Comparison of ENCODE assay signal across 8 mouse cellular contexts in the genomic region with DNA sequence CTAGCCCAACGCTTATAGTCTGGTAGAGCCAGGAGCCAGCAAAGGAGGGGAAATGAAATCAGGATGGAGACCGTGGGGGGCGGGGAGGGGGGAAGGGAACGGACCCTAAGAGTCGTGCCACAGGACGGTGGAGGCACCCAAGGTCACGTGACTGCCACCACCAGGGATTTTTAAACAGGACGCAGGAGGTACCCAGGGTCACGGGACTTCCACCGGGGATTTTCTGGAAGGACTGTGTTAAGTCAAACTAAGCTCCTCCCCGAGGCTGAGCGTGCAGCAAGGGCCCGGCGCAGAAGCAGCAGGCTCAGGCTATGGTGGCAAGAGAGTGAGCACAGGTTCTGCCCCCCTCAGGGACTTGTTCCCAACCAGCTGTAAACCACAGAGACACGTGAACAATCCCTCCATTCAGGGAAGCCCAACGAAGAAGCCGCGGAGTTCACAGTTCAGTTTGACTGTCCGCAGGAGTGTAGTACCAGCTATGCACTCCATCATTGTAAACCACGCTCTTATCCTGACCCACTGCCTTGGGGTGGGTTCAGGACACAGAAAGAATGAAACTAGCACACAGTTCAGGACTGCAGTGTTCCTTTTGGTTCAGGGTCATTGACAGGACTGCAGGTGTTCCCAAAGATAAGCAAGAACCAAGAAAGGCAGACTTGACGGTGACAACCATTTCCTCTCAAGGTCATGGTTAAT. TPM values are rescaled to one million over a fixed set of nuclear protein-coding genes. Genes with fewer than 3 reads are reported as not detected.
A peak's percentile ranks its signal among the peaks of the same experiment; 100 is the strongest.
DNase-seq lines count a peak whose midpoint lies in the region; ATAC-seq lines count a peak whose summit lies in the region.

No protein-coding gene starts in this region.

- no peak overlapping the region for H3K9ac ChIP-seq in heart, embryonic 15.5 days
- no peak overlapping the region for H3K9ac ChIP-seq in limb, embryonic 11.5 days (ENCODE audit: low read length)
- no peak overlapping the region for H3K9ac ChIP-seq in stomach, embryonic 16.5 days (ENCODE audit: low read length)
- no peak overlapping the region for H3K9ac ChIP-seq in forebrain, embryonic 14.5 days (ENCODE audit: low read length)

- no peaks in the 10 kb centered on the region for H3K9me3 ChIP-seq in heart, embryonic 15.5 days (replicated peaks)
- H3K9me3 ChIP-seq in limb, embryonic 11.5 days (ENCODE audit: control insufficient read depth, low read length): no peaks in the 10 kb centered on the region
- H3K9me3 ChIP-seq in stomach, embryonic 16.5 days (replicated peaks; ENCODE audit: control insufficient read depth, low read length): no peaks in the 10 kb centered on the region
- no peaks in the 10 kb centered on the region for H3K9me3 ChIP-seq in forebrain, embryonic 14.5 days (replicated peaks; ENCODE audit: control insufficient read depth, low read length)

- ATAC-seq in heart, embryonic 15.5 days (replicated peaks; ENCODE audit: insufficient number of reproducible peaks, insufficient read depth, low FRiP score, low read depth): no peak
- 0 out of 2 replicates have a peak, but pooled peaks have one; percentile 35 for ATAC-seq in limb, embryonic 11.5 days (ENCODE audit: insufficient number of reproducible peaks, low FRiP score, low TSS enrichment, low read depth)
- ATAC-seq in stomach, embryonic 16.5 days (ENCODE audit: insufficient read depth, low FRiP score): peak; percentile 25; the same call in 1 of the 2 replicates
- ATAC-seq in forebrain, embryonic 14.5 days: no peak

- H3K4me2 ChIP-seq in heart, embryonic 15.5 days: peak overlapping the region; percentile 31
- no peak overlapping the region for H3K4me2 ChIP-seq in limb, embryonic 11.5 days (ENCODE audit: low read depth, severe bottlenecking)
- H3K4me2 ChIP-seq in stomach, embryonic 16.5 days (ENCODE audit: low read depth, low read length): peak overlapping the region; percentile 16; the same call in 1 of the 2 replicates
- H3K4me2 ChIP-seq in forebrain, embryonic 14.5 days (ENCODE audit: low read length): no peak overlapping the region

- no peak overlapping the region for H3K27ac ChIP-seq in heart, embryonic 15.5 days
- no peak overlapping the region for H3K27ac ChIP-seq in limb, embryonic 11.5 days (replicated peaks; ENCODE audit: low read depth, low read length)
- no peak overlapping the region for H3K27ac ChIP-seq in stomach, embryonic 16.5 days (ENCODE audit: low read length)
- H3K27ac ChIP-seq in forebrain, embryonic 14.5 days (ENCODE audit: low read depth, low read length): no peak overlapping the region

- peaks cover 6% of the 10 kb centered on the region; the same call in 1 of the 2 replicates for H3K4me1 ChIP-seq in heart, embryonic 15.5 days (replicated peaks)
- peaks cover 14% of the 10 kb centered on the region for H3K4me1 ChIP-seq in limb, embryonic 11.5 days (ENCODE audit: control insufficient read depth, insufficient read depth, low read length)
- H3K4me1 ChIP-seq in stomach, embryonic 16.5 days (ENCODE audit: control insufficient read depth, insufficient read depth, low read length): peaks cover 7% of the 10 kb centered on the region; the same call in 1 of the 2 replicates
- no peaks in the 10 kb centered on the region for H3K4me1 ChIP-seq in forebrain, embryonic 14.5 days (ENCODE audit: control insufficient read depth, insufficient read depth, low read length)

- no peaks in the 10 kb centered on the region for H3K36me3 ChIP-seq in heart, embryonic 15.5 days
- H3K36me3 ChIP-seq in limb, embryonic 11.5 days (ENCODE audit: control insufficient read depth, insufficient read depth, low read length): no peaks in the 10 kb centered on the region
- H3K36me3 ChIP-seq in stomach, embryonic 16.5 days (ENCODE audit: control insufficient read depth, insufficient read depth, low read length): 0 out of 2 replicates have a peak, but pooled peaks cover 2% of the 10 kb centered on the region
- H3K36me3 ChIP-seq in forebrain, embryonic 14.5 days (ENCODE audit: control insufficient read depth, insufficient read depth, low read length): no peaks in the 10 kb centered on the region

- DNase-seq in heart, postnatal 4 days: no peak
- peak; percentile 59 for DNase-seq in R1 (ENCODE audit: low read depth, low spot score)
- no peak for DNase-seq in limb, embryonic 11.5 days (ENCODE audit: low spot score)
- no peak for DNase-seq in forebrain, embryonic 14.5 days (ENCODE audit: low spot score)
- no peak for DNase-seq in layer of hippocampus, adult 9-11 months
- no peak for DNase-seq in cerebellum, postnatal 36 days

- peaks cover 4% of the 10 kb centered on the region; the same call in 1 of the 2 replicates for H3K27me3 ChIP-seq in heart, embryonic 15.5 days
- no peaks in the 10 kb centered on the region for H3K27me3 ChIP-seq in limb, embryonic 11.5 days (ENCODE audit: control insufficient read depth, insufficient read depth, low read length)
- H3K27me3 ChIP-seq in stomach, embryonic 16.5 days (ENCODE audit: control insufficient read depth, insufficient read depth, low read length): no peaks in the 10 kb centered on the region
- no peaks in the 10 kb centered on the region for H3K27me3 ChIP-seq in forebrain, embryonic 14.5 days (replicated peaks; ENCODE audit: control insufficient read depth, insufficient read depth, low read length)

- WGBS in heart, embryonic 15.5 days: 48% methylated on average over 21 of the region's 21 CpGs
- 62% methylated on average over 21 of the region's 21 CpGs for WGBS in limb, embryonic 11.5 days
- WGBS in stomach, embryonic 16.5 days: 59% methylated on average over 21 of the region's 21 CpGs
- 65% methylated on average over 21 of the region's 21 CpGs for WGBS in forebrain, embryonic 14.5 days

- H3K4me3 ChIP-seq in heart, embryonic 15.5 days: no peak overlapping the region; the same call in 1 of the 2 replicates
- H3K4me3 ChIP-seq in limb, embryonic 11.5 days (ENCODE audit: low read depth, low read length): no peak overlapping the region
- no peak overlapping the region for H3K4me3 ChIP-seq in stomach, embryonic 16.5 days (replicated peaks; ENCODE audit: low read length)
- H3K4me3 ChIP-seq in forebrain, embryonic 14.5 days (ENCODE audit: low read depth, low read length): no peak overlapping the region

RNA-seq across cellular contexts. Expression of gene Cpm, which starts 10.7 kb away (rescaled TPM):
- polyA plus RNA-seq in heart, embryonic 15.5 days (2015; fragmentation: Nextera tagmentation; extraction: Ambion mirVana): 2.4 and 6.6 TPM in 2 replicates
- total RNA-seq in heart, postnatal 4 days (2021): 1 to 10 TPM; 2.8 to 3.6 TPM
- polyA plus RNA-seq in limb, embryonic 11.5 days (2014; fragmentation: Nextera tagmentation; extraction: Ambion mirVana): 38.3 and 45.1 TPM in 2 replicates
- 74.0 and 88.1 TPM in 2 replicates for polyA plus RNA-seq in stomach, embryonic 16.5 days (2015; fragmentation: Nextera tagmentation; extraction: Ambion mirVana)
- polyA plus RNA-seq in forebrain, embryonic 14.5 days (2014; fragmentation: Nextera tagmentation; extraction: Ambion mirVana): 5.1 and 6.1 TPM in 2 replicates

Comparison
In these comparisons a context has a peak if more than half of its experiments do, and no peak if none do; other contexts are left out.
1. ATAC-seq: peak in limb, embryonic 11.5 days (single experiment) and stomach, embryonic 16.5 days (single experiment); none in heart, embryonic 15.5 days (single experiment) and forebrain, embryonic 14.5 days (single experiment).
2. H3K4me2 ChIP-seq: peak in heart, embryonic 15.5 days (single experiment) and stomach, embryonic 16.5 days (single experiment); none in limb, embryonic 11.5 days (single experiment) and forebrain, embryonic 14.5 days (single experiment).